Mouse (Mus musculus): ENCODE data around the gene Irf2.
A peak's percentile ranks its signal among the peaks of the same experiment; 100 is the strongest.
"Not testable (repeated sequence)": the region's sequence is repeated elsewhere in the genome, so short reads cannot be mapped to it uniquely, and the experiment has no call there.

The Irf2 gene

GRCm38 (mm10) chr8:46722536-46722935 is 17.0 kb upstream of the Irf2 start:
- no peak for DNase-seq (ENCODE audit: extremely low read depth, low read depth, low spot score)

- DNase-seq (ENCODE audit: extremely low read depth, low read depth, low spot score), result no peak
These were observed 13.1 kb upstream of the Irf2 start for GRCm38 (mm10) chr8:46726383-46726782.

GRCm38 (mm10) chr8:46729671-46730070 is 9.9 kb upstream of the Irf2 start:
- not testable (repeated sequence) for DNase-seq (ENCODE audit: extremely low read depth, low read depth, low spot score)

- peak; percentile 74 for DNase-seq (ENCODE audit: extremely low read depth, low read depth, low spot score)
These were observed 7.1 kb upstream of the Irf2 start for GRCm38 (mm10) chr8:46732381-46732915.

- no peak for DNase-seq (ENCODE audit: extremely low read depth, low read depth, low spot score)
These were observed 5.9 kb upstream of the Irf2 start for GRCm38 (mm10) chr8:46733603-46734002.

- no peak for DNase-seq (ENCODE audit: extremely low read depth, low read depth, low spot score)
These were observed 4.0 kb upstream of the Irf2 start for GRCm38 (mm10) chr8:46735505-46735904.

GRCm38 (mm10) chr8:46736260-46736659 is 3.3 kb upstream of the Irf2 start:
- DNase-seq (ENCODE audit: extremely low read depth, low read depth, low spot score), result no peak

GRCm38 (mm10) chr8:46737421-46737820 is 2.1 kb upstream of the Irf2 start:
- no peak for DNase-seq (ENCODE audit: extremely low read depth, low read depth, low spot score)

GRCm38 (mm10) chr8:46737907-46738306 is 1.6 kb upstream of the Irf2 start:
- no peak for DNase-seq (ENCODE audit: extremely low read depth, low read depth, low spot score)

- no peak for DNase-seq (ENCODE audit: extremely low read depth, low read depth, low spot score)
These were observed 931 bp upstream of the Irf2 start for GRCm38 (mm10) chr8:46738601-46739000.

GRCm38 (mm10) chr8:46739956-46740512 is 502 bp downstream of the Irf2 start:
- no peak for DNase-seq (ENCODE audit: extremely low read depth, low read depth, low spot score)

GRCm38 (mm10) chr8:46740513-46741280 is 1.2 kb downstream of the Irf2 start:
- no peak for DNase-seq (ENCODE audit: extremely low read depth, low read depth, low spot score)

- no peak for DNase-seq (ENCODE audit: extremely low read depth, low read depth, low spot score)
These were observed 1.8 kb downstream of the Irf2 start for GRCm38 (mm10) chr8:46741281-46741791.

GRCm38 (mm10) chr8:46741991-46742690 is 2.6 kb downstream of the Irf2 start:
- DNase-seq (ENCODE audit: extremely low read depth, low read depth, low spot score), result no peak

- DNase-seq (ENCODE audit: extremely low read depth, low read depth, low spot score), result no peak
These were observed 3.2 kb downstream of the Irf2 start for GRCm38 (mm10) chr8:46742691-46743082.

- no peak for DNase-seq (ENCODE audit: extremely low read depth, low read depth, low spot score)
These were observed 5.9 kb downstream of the Irf2 start for GRCm38 (mm10) chr8:46745464-46745863.

- DNase-seq (ENCODE audit: extremely low read depth, low read depth, low spot score), result no peak
These were observed 7.9 kb downstream of the Irf2 start for GRCm38 (mm10) chr8:46747311-46747980.

- DNase-seq (ENCODE audit: extremely low read depth, low read depth, low spot score), result no peak
These were observed 10.5 kb downstream of the Irf2 start for GRCm38 (mm10) chr8:46750000-46750399.

- DNase-seq (ENCODE audit: extremely low read depth, low read depth, low spot score), result no peak
These were observed 11.0 kb downstream of the Irf2 start for GRCm38 (mm10) chr8:46750566-46750965.

- DNase-seq (ENCODE audit: extremely low read depth, low read depth, low spot score), result no peak
These were observed 11.6 kb downstream of the Irf2 start for GRCm38 (mm10) chr8:46751151-46751550.

GRCm38 (mm10) chr8:46752986-46753385 is 13.5 kb downstream of the Irf2 start:
- no peak for DNase-seq (ENCODE audit: extremely low read depth, low read depth, low spot score)

Data from fat pad, adult 2 months (tissue).